Mouse (Mus musculus) CH12.LX (cell line): ENCODE data around the gene I830077J02Rik. TPM values are rescaled to one million over a fixed set of nuclear protein-coding genes. Genes with fewer than 3 reads are reported as not detected.

Experiments used
- DNase-seq: peaks from one replicate; pipeline ENCODE4 v3.0.0-alpha.2; 2013; ENCODE audit errors: extremely low read depth
- H3K27ac ChIP-seq: 2 replicates; pipeline ENCODE4 v1.5.1; 2012; ENCODE audit warnings: low read depth, mild to moderate bottlenecking, control low read depth, moderate library complexity; ENCODE audit not compliant: insufficient read depth
- H3K27me3 ChIP-seq: replicated peaks from 2 replicates; pipeline ENCODE3; 2012; ENCODE audit warnings: inconsistent platforms
- H3K36me3 ChIP-seq, 2 experiments: replicated peaks in 1 of 2; 2 replicates each; pipeline versions ENCODE3 to v1.6.1; 2012; ENCODE audit warnings: inconsistent platforms in 1 of 2, low read length in 1 of 2, mild to moderate bottlenecking in 1 of 2, mixed read lengths in 1 of 2, moderate library complexity in 1 of 2; ENCODE audit not compliant: control insufficient read depth in 1 of 2, insufficient read depth in 1 of 2
- H3K4me1 ChIP-seq, 2 experiments: 2 replicates each; pipeline ENCODE4 v1.6.1; 2012; ENCODE audit warnings: inconsistent platforms in 1 of 2, moderate library complexity in 1 of 2; ENCODE audit not compliant: insufficient read depth in 2 of 2, control insufficient read depth in 1 of 2
- H3K4me2 ChIP-seq: 2 replicates; pipeline ENCODE4 v1.6.1; 2012; ENCODE audit warnings: low read depth, mild to moderate bottlenecking, control low read depth; ENCODE audit not compliant: poor library complexity, insufficient read depth, severe bottlenecking
- H3K4me3 ChIP-seq, 3 experiments: fragments of 150-350 bp in 1 of 3; sonication (generic) in 1 of 3; replicated peaks in 1 of 3; 2 replicates each; pipeline versions ENCODE3 to v1.5.1; 2011 to 2012; ENCODE audit warnings: low read depth in 2 of 3, low read length in 2 of 3, mild to moderate bottlenecking in 2 of 3, moderate library complexity in 2 of 3, control low read depth in 1 of 3, improper control_type of control experiment in 1 of 3, inconsistent platforms in 1 of 3, mixed read lengths in 1 of 3; ENCODE audit not compliant: poor library complexity in 1 of 3
- H3K79me2 ChIP-seq: replicated peaks from 2 replicates; pipeline ENCODE4 v1.6.1; 2012; ENCODE audit warnings: mild to moderate bottlenecking, moderate library complexity; ENCODE audit not compliant: control insufficient read depth, poor library complexity, insufficient read depth, severe bottlenecking; ENCODE audit errors: extremely low read depth
- H3K9ac ChIP-seq: 2 replicates; pipeline ENCODE4 v1.6.1; 2012; ENCODE audit warnings: low read depth, mild to moderate bottlenecking, control low read depth, moderate library complexity; ENCODE audit not compliant: insufficient read depth
- H3K9me3 ChIP-seq: replicated peaks from 2 replicates; pipeline ENCODE3; 2012; ENCODE audit warnings: low read length, inconsistent platforms, mixed read lengths
- BHLHE40 ChIP-seq: IDR thresholded peaks from 2 replicates; pipeline ENCODE4 v1.6.1; 2011; ENCODE audit warnings: mild to moderate bottlenecking, low read depth, low read length, improper control_type of control experiment
- CHD2 ChIP-seq: IDR thresholded peaks from 2 replicates; pipeline ENCODE4 v1.6.1; 2011; ENCODE audit warnings: low read length, improper control_type of control experiment
- CTCF ChIP-seq, 2 experiments: IDR thresholded peaks in 1 of 2; conservative IDR thresholded peaks in 1 of 2; 2 replicates each; pipeline ENCODE4 v1.5.1; 2011 to 2012; ENCODE audit warnings: low read depth in 2 of 2, low read length in 2 of 2, improper control_type of control experiment in 1 of 2, inconsistent platforms in 1 of 2, mild to moderate bottlenecking in 1 of 2, moderate library complexity in 1 of 2
- E2F4 ChIP-seq: IDR thresholded peaks from 2 replicates; pipeline ENCODE4 v1.6.1; 2011; ENCODE audit warnings: low read depth, low read length, improper control_type of control experiment; ENCODE audit not compliant: insufficient replicate concordance
- EP300 ChIP-seq: IDR thresholded peaks from 2 replicates; pipeline ENCODE4 v1.6.1; 2011; ENCODE audit warnings: low read length, improper control_type of control experiment
- ETS1 ChIP-seq: conservative IDR thresholded peaks from 2 replicates; pipeline ENCODE4 v1.6.1; 2012; ENCODE audit warnings: low read depth, mild to moderate bottlenecking, inconsistent platforms, low read length, improper control_type of control experiment, moderate library complexity
- HCFC1 ChIP-seq: IDR thresholded peaks from 2 replicates; pipeline ENCODE4 v1.6.1; 2012; ENCODE audit warnings: low read depth, mild to moderate bottlenecking, inconsistent platforms, low read length, improper control_type of control experiment
- IRF4 ChIP-seq: IDR thresholded peaks from 2 replicates; pipeline ENCODE4 v1.6.1; 2014; ENCODE audit warnings: low read depth, mild to moderate bottlenecking, inconsistent platforms, low read length, improper control_type of control experiment
- JUND ChIP-seq: conservative IDR thresholded peaks from 2 replicates; pipeline ENCODE4 v1.6.1; 2011; ENCODE audit warnings: low read depth, low read length, improper control_type of control experiment
- MAX ChIP-seq: IDR thresholded peaks from 2 replicates; pipeline ENCODE4 v1.6.1; 2011; ENCODE audit warnings: low read length, improper control_type of control experiment
- MAZ ChIP-seq: IDR thresholded peaks from 2 replicates; pipeline ENCODE4 v1.6.1; 2012; ENCODE audit warnings: low read depth, mild to moderate bottlenecking, inconsistent platforms, low read length, improper control_type of control experiment, moderate library complexity
- MEF2A ChIP-seq: IDR thresholded peaks from 2 replicates; pipeline ENCODE4 v1.6.1; 2014; ENCODE audit warnings: low read depth, mild to moderate bottlenecking, inconsistent platforms, low read length, improper control_type of control experiment, borderline replicate concordance
- MXI1 ChIP-seq: IDR thresholded peaks from 2 replicates; pipeline ENCODE4 v1.6.1; 2011; ENCODE audit warnings: mild to moderate bottlenecking, low read depth, low read length, improper control_type of control experiment
- MYC ChIP-seq: IDR thresholded peaks from 2 replicates; pipeline ENCODE4 v1.6.1; 2011; ENCODE audit warnings: low read depth, mild to moderate bottlenecking, improper control_type of control experiment, low read length
- NRF1 ChIP-seq: IDR thresholded peaks from 2 replicates; pipeline ENCODE4 v1.6.1; 2014; ENCODE audit warnings: low read depth, mild to moderate bottlenecking, inconsistent platforms, low read length, improper control_type of control experiment, moderate library complexity
- PAX5 ChIP-seq: IDR thresholded peaks from 2 replicates; pipeline ENCODE4 v1.6.1; 2012; ENCODE audit warnings: low read length, inconsistent platforms, mixed read lengths
- POLR2A ChIP-seq: IDR thresholded peaks from 2 replicates; pipeline ENCODE4 v1.6.1; 2011; ENCODE audit warnings: low read depth, mild to moderate bottlenecking, improper control_type of control experiment, low read length
- POLR2AphosphoS2 ChIP-seq: IDR thresholded peaks from 2 replicates; pipeline ENCODE4 v1.6.1; 2011; ENCODE audit warnings: low read depth, low read length, improper control_type of control experiment
- RAD21 ChIP-seq: IDR thresholded peaks from 2 replicates; pipeline ENCODE4 v1.6.1; 2011; ENCODE audit warnings: low read depth, mild to moderate bottlenecking, low read length, improper control_type of control experiment, moderate library complexity
- RCOR1 ChIP-seq: conservative IDR thresholded peaks from 2 replicates; pipeline ENCODE4 v1.6.1; 2012; ENCODE audit warnings: low read depth, mild to moderate bottlenecking, inconsistent platforms, low read length, improper control_type of control experiment
- SIN3A ChIP-seq: IDR thresholded peaks from 2 replicates; pipeline ENCODE4 v1.6.1; 2012; ENCODE audit warnings: low read length, improper control_type of control experiment, inconsistent platforms
- SMC3 ChIP-seq: IDR thresholded peaks from 2 replicates; pipeline ENCODE4 v1.6.1; 2011; ENCODE audit warnings: low read depth, low read length, improper control_type of control experiment
- TBP ChIP-seq: conservative IDR thresholded peaks from 2 replicates; pipeline ENCODE4 v1.6.1; 2011; ENCODE audit warnings: low read depth, low read length, improper control_type of control experiment
- TCF12 ChIP-seq: IDR thresholded peaks from 2 replicates; pipeline ENCODE4 v1.6.1; 2014; ENCODE audit warnings: low read depth, mild to moderate bottlenecking, inconsistent platforms, low read length, improper control_type of control experiment
- UBTF ChIP-seq: IDR thresholded peaks from 2 replicates; pipeline ENCODE4 v1.6.1; 2012; ENCODE audit warnings: low read depth, mild to moderate bottlenecking, inconsistent platforms, low read length, improper control_type of control experiment, moderate library complexity
- USF2 ChIP-seq: conservative IDR thresholded peaks from 2 replicates; pipeline ENCODE4 v1.6.1; 2011; ENCODE audit warnings: low read depth, low read length, improper control_type of control experiment
- ZC3H11A ChIP-seq: IDR thresholded peaks from 2 replicates; pipeline ENCODE4 v1.6.1; 2012; ENCODE audit warnings: low read depth, mild to moderate bottlenecking, inconsistent platforms, low read length, improper control_type of control experiment
- ZMIZ1 ChIP-seq: IDR thresholded peaks from 2 replicates; pipeline ENCODE4 v1.6.1; 2012; ENCODE audit warnings: low read depth, mild to moderate bottlenecking, inconsistent platforms, low read length, improper control_type of control experiment
- ZNF384 ChIP-seq: IDR thresholded peaks from 2 replicates; pipeline ENCODE4 v1.6.1; 2012; ENCODE audit warnings: low read depth, low read length, improper control_type of control experiment, inconsistent platforms
- dilution Hi-C: fragments of 300-500 bp; cut with MboI; formaldehyde crosslinking; loops from 2 replicates; pipeline ENCODE4 v1.14.3; 2020; ENCODE audit warnings: low sequenced_read_pairs; ENCODE audit not compliant: extremely low pct_unique_long_range_greater_than_20kb, extremely low pct_ligation_motif_present
- in situ Hi-C: fragments of 300-500 bp; cut with MboI; formaldehyde crosslinking; loops from 3 replicates; pipeline ENCODE4 v1.14.3; 2019; ENCODE audit warnings: low sequenced_read_pairs, low pct_ligation_motif_present, low pct_unique_long_range_greater_than_20kb, mixed read lengths
- polyA plus RNA-seq: library from polyadenylated mRNA; unstranded; fragments of >175 nt; gene quantifications from 2 replicates; pipeline ENCODE4 v1.2.1, GENCODE M21; 2012; ENCODE audit warnings: low read depth; ENCODE audit not compliant: insufficient read length
- total RNA-seq, 2 experiments: library from RNA; depleted of rRNA; stranded (reverse); fragments of 300-350 nt in 1 of 2; fragments of >200 nt in 1 of 2; gene quantifications; 2 replicates each; pipeline ENCODE4 v1.2.3; 2012 to 2014

Gene I830077J02Rik
- total and polyA plus RNA-seq, 3 experiments, result 1.3 to 10.2 (median 2.9) TPM

GRCm38 (mm10) chr3:105896811-105897210, 35.7 kb downstream of the I830077J02Rik start:
- H3K4me3 ChIP-seq, result no peak overlapping the region
- TF ChIP-seq ZMIZ1, result no peak
- TF ChIP-seq CTCF (conservative IDR thresholded peaks at IDR 0.05 in 1 of 2, IDR thresholded peaks at IDR 0.05 in 1 of 2; ENCODE audit: low read depth in 2 of 2, low read length in 2 of 2), result 0 out of 4 replicates have a peak, but pooled peaks of 1 of the 2 experiments have one; percentile 5
- no peak for TF ChIP-seq SIN3A
- no peak for TF ChIP-seq HCFC1
- TF ChIP-seq, all 38 proteins: peak for 1
- Histone ChIP-seq H3K27me3 (no peaks in the 10 kb centered on the region), H3K79me2 (no peaks in the 10 kb centered on the region), H3K36me3 (no peaks in the 10 kb centered on the region), H3K27ac (no peak overlapping the region), H3K9ac (no peak overlapping the region), H3K4me1 (peaks cover 13 to 58% of the 10 kb centered on the region in 2 experiments), H3K4me2 (no peak overlapping the region), H3K9me3 (peaks cover 3% of the 10 kb centered on the region)
- in situ Hi-C loops, result loop anchor here (5.0 kb wide), 1 partner anchor 210 kb away; the partner anchor contains the start of gene Ddx20
- dilution Hi-C loops, result no loop called here
- DNase-seq, result no peak

DNA sequence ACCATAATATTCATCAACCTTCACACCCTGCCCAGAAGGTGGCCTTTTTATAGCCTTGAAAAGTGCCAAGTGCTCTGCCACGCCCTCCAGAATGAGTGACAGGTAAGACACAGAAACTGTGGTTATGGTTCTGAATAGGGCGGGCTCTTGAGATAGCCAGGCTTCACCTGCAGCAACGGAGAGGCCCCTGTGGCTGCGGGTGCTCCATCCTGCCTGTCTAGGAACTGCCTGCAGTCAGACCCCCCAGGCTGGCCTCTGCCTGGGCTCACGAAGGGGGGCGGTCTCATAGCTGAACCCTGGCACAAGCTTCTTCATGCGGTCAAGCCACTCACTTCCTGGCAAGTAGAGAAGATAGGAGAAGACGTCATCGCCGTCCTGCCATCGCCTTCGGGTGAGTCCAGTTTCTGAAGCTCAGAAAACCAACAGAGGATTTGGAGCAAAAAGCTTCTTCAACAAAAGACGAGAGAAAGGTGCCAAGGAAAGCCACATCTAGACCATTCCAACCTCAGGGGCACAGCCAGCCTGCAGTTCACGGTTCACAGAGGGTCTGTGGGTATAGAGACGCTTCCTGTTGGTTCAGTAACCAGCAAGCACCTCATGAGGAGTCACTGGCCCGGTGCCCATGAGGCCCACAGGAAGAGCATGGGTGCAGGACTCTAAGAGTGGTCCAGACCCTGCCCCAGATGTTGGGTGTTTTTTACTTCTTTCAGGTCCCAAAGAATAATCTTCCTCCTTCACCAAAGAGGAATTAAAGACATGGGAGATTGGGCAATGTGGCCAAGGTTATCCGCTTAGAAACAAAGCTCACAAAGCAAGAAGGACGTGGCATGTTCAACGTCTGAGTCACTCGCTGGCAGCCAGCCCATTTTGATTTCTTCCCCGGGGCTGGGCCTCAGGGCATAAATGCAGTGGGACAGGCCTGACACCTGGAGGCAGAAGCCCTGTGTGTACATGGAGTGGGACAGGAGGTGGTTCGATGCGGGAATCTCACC, 37.6 kb downstream of the I830077J02Rik start:
- dilution Hi-C loops, result no loop called here
- H3K9ac ChIP-seq, result peak overlapping the region; percentile 93
- peak overlapping the region; percentile 49 to 67 (median 53) for H3K4me3 ChIP-seq
- no peaks in the 10 kb centered on the region for H3K79me2 ChIP-seq
- in situ Hi-C loops, result loop anchor here (5.0 kb wide), 2 partner anchors 73 to 208 kb away; partner anchors contain the start of gene Ddx20
- H3K9me3 ChIP-seq, result peaks cover 3% of the 10 kb centered on the region
- DNase-seq, result peak; percentile 89
- peak overlapping the region; percentile 97 for H3K27ac ChIP-seq
- peak overlapping the region; percentile 48 for H3K4me2 ChIP-seq
- H3K36me3 ChIP-seq, result no peaks in the 10 kb centered on the region
- no peaks in the 10 kb centered on the region for H3K27me3 ChIP-seq
- peaks cover 11 to 56% of the 10 kb centered on the region in 2 experiments for H3K4me1 ChIP-seq
- peak; percentile 95 for TF ChIP-seq SMC3
- TF ChIP-seq TBP, result peak; percentile 93
- TF ChIP-seq NRF1, result no peak
- no peak for TF ChIP-seq E2F4
- peak; percentile 73 for TF ChIP-seq MXI1
- TF ChIP-seq POLR2AphosphoS2, result no peak
- peak; percentile 96 for TF ChIP-seq RAD21
- TF ChIP-seq MAX, result no peak
- TF ChIP-seq IRF4, result peak; percentile 54
- TF ChIP-seq PAX5, result no peak
- 0 out of 2 replicates have a peak, but pooled peaks have one; percentile 73 for TF ChIP-seq MAZ
- TF ChIP-seq MEF2A, result 0 out of 2 replicates have a peak, but pooled peaks have one; percentile 62
- TF ChIP-seq TCF12, result peak; percentile 63
- peak in 1 of 2 experiments; percentile 90; a peak in 2 of 4 replicates for TF ChIP-seq CTCF (conservative IDR thresholded peaks at IDR 0.05 in 1 of 2, IDR thresholded peaks at IDR 0.05 in 1 of 2; ENCODE audit: low read depth in 2 of 2, low read length in 2 of 2)
- TF ChIP-seq ZMIZ1, result no peak
- TF ChIP-seq POLR2A, result peak; percentile 59
- TF ChIP-seq RCOR1, result no peak
- TF ChIP-seq EP300, result no peak
- no peak for TF ChIP-seq USF2
- TF ChIP-seq ZC3H11A, result peak; percentile 91
- peak; percentile 48; the same call in 1 of the 2 replicates for TF ChIP-seq BHLHE40
- peak; percentile 49; the same call in 1 of the 2 replicates for TF ChIP-seq ZNF384
- TF ChIP-seq CHD2, result no peak; the same call in 1 of the 2 replicates
- peak; percentile 34; the same call in 1 of the 2 replicates for TF ChIP-seq HCFC1
- TF ChIP-seq SIN3A, result peak; percentile 84
- TF ChIP-seq UBTF, result no peak
- TF ChIP-seq JUND, result peak; percentile 43
- TF ChIP-seq ETS1, result no peak
- peak; percentile 73; the same call in 1 of the 2 replicates for TF ChIP-seq MYC
